Mouse (Mus musculus) liver, adult 2 months (tissue): Measurements from ENCODE around the gene Baz2b. TPM values are rescaled to one million over a fixed set of nuclear protein-coding genes. Genes with fewer than 3 reads are reported as not detected.

Experiments
- DNase-seq: peaks from one replicate; pipeline ENCODE4 v3.0.0-alpha.2; 2011; ENCODE audit warnings: low read depth, low spot score; ENCODE audit errors: extremely low read depth
- H3K27ac ChIP-seq: fragments of 200-500 bp; replicated peaks from 2 replicates; pipeline ENCODE4 v1.5.1; 2012; ENCODE audit warnings: low read depth, mild to moderate bottlenecking, control low read depth, inconsistent platforms, low read length; ENCODE audit not compliant: insufficient read depth
- H3K27me3 ChIP-seq: fragments of 200-500 bp; 2 replicates; pipeline ENCODE4 v1.6.1; 2012; ENCODE audit warnings: mild to moderate bottlenecking, moderate library complexity, low read length, inconsistent platforms; ENCODE audit not compliant: control insufficient read depth, insufficient read depth
- H3K36me3 ChIP-seq: fragments of 200-500 bp; 2 replicates; pipeline ENCODE4 v1.6.1; 2012; ENCODE audit warnings: low read length, inconsistent platforms; ENCODE audit not compliant: control insufficient read depth, insufficient read depth
- H3K4me1 ChIP-seq: fragments of 200-500 bp; 2 replicates; pipeline ENCODE4 v1.6.1; 2011; ENCODE audit warnings: low read length; ENCODE audit not compliant: control insufficient read depth, insufficient read depth
- H3K4me3 ChIP-seq: fragments of 200-500 bp; 2 replicates; pipeline ENCODE4 v1.5.1; 2011; ENCODE audit warnings: low read depth, mild to moderate bottlenecking, control low read depth, low read length, moderate library complexity; ENCODE audit not compliant: insufficient read depth
- H3K79me2 ChIP-seq: fragments of 200-500 bp; 2 replicates; pipeline ENCODE4 v1.6.1; 2012; ENCODE audit warnings: inconsistent platforms, mild to moderate bottlenecking, low read length, moderate library complexity; ENCODE audit not compliant: control insufficient read depth, insufficient read depth
- H3K9ac ChIP-seq: fragments of 200-500 bp; 2 replicates; pipeline ENCODE4 v1.6.1; 2012; ENCODE audit warnings: low read depth, mild to moderate bottlenecking, control low read depth, inconsistent platforms, low read length
- CTCF ChIP-seq: fragments of 200-500 bp; IDR thresholded peaks from 2 replicates; pipeline ENCODE4 v1.5.1; 2011; ENCODE audit warnings: low read depth, low read length, control low read depth
- POLR2A ChIP-seq: fragments of 200-500 bp; IDR thresholded peaks from 2 replicates; pipeline ENCODE4 v1.6.1; 2011; ENCODE audit warnings: low read length, control low read depth; ENCODE audit not compliant: insufficient read depth; ENCODE audit errors: extremely low read depth
- WGBS: fragments of 180-500 bp; shearing (Covaris S2); methylation state at CpG from one replicate; pipeline ENCODE4 v1.1.7; 2018; 5-methylcytosine and 5-hydroxymethylcytosine counted together
- polyA plus RNA-seq: library from polyadenylated mRNA; depleted of rRNA; stranded (reverse); fragments of >200 nt; gene quantifications from 2 replicates; pipeline ENCODE4 v1.2.3, GENCODE M21; 2012
- total RNA-seq: library from RNA; depleted of rRNA; stranded (reverse); fragments of >200 nt; gene quantifications from 2 replicates; pipeline ENCODE4 v1.2.3, GENCODE M21; 2014

Gene Baz2b
- total and polyA plus RNA-seq, 2 experiments: 4.8 to 23.5 TPM

- TF ChIP-seq POLR2A (no peak), CTCF (no peak)
- DNase-seq: no peak
- Histone ChIP-seq H3K27ac (no peak overlapping the region), H3K36me3 (no peaks in the 10 kb centered on the region), H3K9ac (no peak overlapping the region), H3K27me3 (no peaks in the 10 kb centered on the region), H3K79me2 (no peaks in the 10 kb centered on the region), H3K4me3 (no peak overlapping the region), H3K4me1 (no peaks in the 10 kb centered on the region)
- 92% methylated on average over 2 of the region's 2 CpGs for WGBS
Measured at GRCm38 (mm10) chr2:60163744-60164143, 45.9 kb downstream of the Baz2b start.

GRCm38 (mm10) chr2:60152481-60152880 lies 57.2 kb downstream of the Baz2b start:
- H3K27me3 ChIP-seq: no peaks in the 10 kb centered on the region
- H3K9ac ChIP-seq: no peak overlapping the region
- TF ChIP-seq CTCF: no peak
- TF ChIP-seq POLR2A: no peak
- H3K79me2 ChIP-seq: no peaks in the 10 kb centered on the region
- H3K27ac ChIP-seq: no peak overlapping the region
- no peaks in the 10 kb centered on the region for H3K36me3 ChIP-seq
- DNase-seq: no peak
- whole genome bisulfite sequencing: 93% methylated on average over 2 of the region's 2 CpGs
- no peak overlapping the region for H3K4me3 ChIP-seq
- H3K4me1 ChIP-seq: no peaks in the 10 kb centered on the region

GRCm38 (mm10) chr2:60148651-60149050 lies 61.0 kb downstream of the Baz2b start:
- Histone ChIP-seq H3K4me1 (no peaks in the 10 kb centered on the region), H3K27me3 (no peaks in the 10 kb centered on the region), H3K36me3 (no peaks in the 10 kb centered on the region), H3K27ac (no peak overlapping the region), H3K79me2 (no peaks in the 10 kb centered on the region), H3K4me3 (no peak overlapping the region), H3K9ac (no peak overlapping the region)
- TF ChIP-seq POLR2A: no peak
- no peak for TF ChIP-seq CTCF
- DNase-seq: no peak
- 82% methylated on average over 5 of the region's 5 CpGs for WGBS

GRCm38 (mm10) chr2:60147428-60147827 lies 62.2 kb downstream of the Baz2b start:
- DNase-seq: no peak
- H3K27me3 ChIP-seq: no peaks in the 10 kb centered on the region

GRCm38 (mm10) chr2:60145742-60146141 lies 63.9 kb downstream of the Baz2b start:
- H3K4me1 ChIP-seq: no peaks in the 10 kb centered on the region
- no peak for TF ChIP-seq CTCF
- TF ChIP-seq POLR2A: no peak
- no peaks in the 10 kb centered on the region for H3K79me2 ChIP-seq
- no peak overlapping the region for H3K9ac ChIP-seq
- H3K27ac ChIP-seq: no peak overlapping the region
- 88% methylated on average over 6 of the region's 6 CpGs for WGBS
- no peak for DNase-seq
- no peaks in the 10 kb centered on the region for H3K27me3 ChIP-seq
- no peak overlapping the region for H3K4me3 ChIP-seq
- no peaks in the 10 kb centered on the region for H3K36me3 ChIP-seq

More at GRCm38 (mm10) chr2:60147428-60147827, 62.2 kb downstream of the Baz2b start:
- Histone ChIP-seq H3K79me2 (no peaks in the 10 kb centered on the region), H3K4me3 (no peak overlapping the region), H3K9ac (no peak overlapping the region), H3K36me3 (no peaks in the 10 kb centered on the region), H3K4me1 (no peaks in the 10 kb centered on the region), H3K27ac (no peak overlapping the region)
- 74% methylated on average over 3 of the region's 3 CpGs for WGBS
- TF ChIP-seq POLR2A: no peak
- TF ChIP-seq CTCF: no peak

- H3K4me3 ChIP-seq: no peak overlapping the region
- TF ChIP-seq CTCF (no peak), POLR2A (no peak)
- H3K27me3 ChIP-seq: no peaks in the 10 kb centered on the region
- H3K36me3 ChIP-seq: no peaks in the 10 kb centered on the region
- no peak overlapping the region for H3K27ac ChIP-seq
- no peaks in the 10 kb centered on the region for H3K79me2 ChIP-seq
- no peak overlapping the region for H3K9ac ChIP-seq
- H3K4me1 ChIP-seq: no peaks in the 10 kb centered on the region
- 74% methylated on average over 5 of the region's 5 CpGs for WGBS
- DNase-seq: no peak
Measured at GRCm38 (mm10) chr2:60143383-60143782, 66.3 kb downstream of the Baz2b start.
